Mouse (Mus musculus): Measurements from ENCODE around the gene Kpna3. TPM values are rescaled to one million over a fixed set of nuclear protein-coding genes. Genes with fewer than 3 reads are reported as not detected.
"Not testable (repeated sequence)": the region's sequence is repeated elsewhere in the genome, so short reads cannot be mapped to it uniquely, and the experiment has no call there.

Gene Kpna3
- total RNA-seq, 2 experiments from 2014 or later: 40.1 to 43.0 TPM

DNA sequence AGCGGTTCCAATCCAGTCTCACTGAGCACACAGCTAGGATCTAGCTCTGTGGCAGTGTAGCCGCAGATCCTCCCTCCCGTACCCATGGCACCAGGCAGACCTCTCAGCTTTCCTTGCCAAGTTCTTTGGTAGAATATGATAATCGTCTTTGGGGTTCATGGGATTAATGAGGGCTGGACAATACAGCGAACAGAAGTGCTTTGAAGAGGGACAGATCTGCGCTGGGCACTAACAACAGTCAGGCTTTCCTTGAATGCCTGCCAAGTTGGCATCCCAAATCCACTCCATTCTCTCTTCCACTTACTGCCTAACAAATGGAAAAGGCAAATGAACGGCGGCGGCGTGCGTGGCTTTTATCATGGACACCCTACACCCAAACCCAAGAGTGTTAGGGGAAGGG lies 109.1 kb downstream of the Kpna3 start:
- intact Hi-C loops (cut with DNase I): loop anchor here (5.0 to 10.0 kb wide), 2 partner anchors 107 to 1124 kb away; partner anchors contain the start of genes Gucy1b2 and Kpna3

DNA sequence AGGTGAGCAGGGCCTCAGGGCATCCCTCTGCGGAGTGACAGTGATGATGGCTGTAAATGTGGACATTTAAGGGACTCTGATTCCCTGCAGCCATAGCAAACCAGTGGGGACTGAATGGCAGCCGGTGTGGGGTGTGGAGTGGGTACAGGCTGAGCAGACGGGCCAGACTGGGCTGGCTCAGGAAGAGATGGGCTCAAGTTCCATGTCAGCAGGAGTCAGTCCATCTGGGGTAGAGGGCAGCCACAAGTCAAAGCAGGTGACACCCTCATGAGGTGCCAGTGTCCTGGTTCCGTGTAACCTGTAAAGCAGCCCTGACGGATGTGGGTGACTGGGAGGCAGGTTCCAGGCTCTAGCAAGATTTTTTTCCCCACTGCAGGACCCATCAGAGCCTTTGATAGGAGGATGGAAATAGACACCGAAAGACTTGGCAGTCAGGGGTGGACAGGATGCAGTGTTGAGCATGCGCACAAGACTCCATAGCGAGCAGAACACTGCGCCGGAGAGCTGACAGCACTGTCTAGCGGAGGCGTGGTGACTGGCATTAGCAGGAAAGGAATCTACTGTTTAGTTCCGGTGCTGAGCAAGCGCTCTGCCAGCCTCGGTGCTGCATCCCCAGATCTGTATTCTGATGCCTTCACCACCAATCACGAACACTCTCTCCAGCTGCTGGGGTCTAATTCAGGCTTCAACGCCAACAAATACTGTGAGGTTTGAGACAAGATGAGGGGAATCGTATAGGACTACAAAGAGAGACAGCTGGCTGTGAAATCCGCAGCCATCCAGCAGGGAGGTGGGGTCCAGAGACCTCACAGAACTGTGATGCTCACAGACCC lies 111.8 kb downstream of the Kpna3 start:
- intact Hi-C loops (cut with DNase I): no loop called here
- DNase-seq: peak; percentile 65 to 79

More for the DNA sequence above, 109.1 kb downstream of the Kpna3 start:
- peak; percentile 17 to 31 for DNase-seq

DNA sequence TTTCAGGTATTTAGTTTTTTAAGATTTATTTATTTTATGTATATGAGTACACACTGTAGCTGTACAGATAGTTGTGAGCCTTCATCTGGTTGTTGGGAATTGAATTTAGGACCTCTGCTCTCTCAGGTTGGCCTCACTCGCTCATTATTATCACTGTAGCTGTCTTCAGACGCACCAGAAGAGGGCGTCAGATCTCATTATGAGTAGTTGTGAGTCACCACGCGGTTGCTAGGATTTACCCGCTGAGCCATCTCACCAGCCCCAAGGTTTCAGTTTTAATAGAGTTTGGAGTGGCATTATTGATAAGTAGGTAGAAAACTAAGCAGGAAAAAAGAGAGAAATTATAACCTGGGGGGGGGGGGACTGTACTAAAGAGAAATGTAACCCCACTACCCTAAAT lies 112.7 kb downstream of the Kpna3 start:
- DNase-seq; intact Hi-C loops (cut with DNase I): not testable (repeated sequence)

DNA sequence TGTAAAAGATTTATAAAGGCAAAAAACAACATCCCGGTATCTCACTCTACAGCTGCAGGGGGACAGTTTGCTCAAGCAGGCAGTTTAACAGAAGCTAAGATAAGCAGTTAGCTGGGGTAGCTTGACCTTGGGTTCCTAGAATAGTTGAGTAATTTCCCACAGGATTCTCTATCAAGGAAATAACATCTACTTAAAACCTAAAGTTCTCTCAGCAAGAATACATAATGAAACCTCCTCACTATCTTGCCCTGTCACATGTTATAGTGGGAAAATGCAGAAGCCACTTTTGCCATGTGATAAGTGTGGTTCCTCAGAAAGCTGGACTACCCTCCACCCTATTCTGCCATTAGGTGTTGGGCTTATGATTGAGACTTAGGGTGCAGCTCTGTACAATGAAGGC lies 116.9 kb downstream of the Kpna3 start:
- intact Hi-C loops (cut with DNase I): no loop called here
- no peak for DNase-seq

DNA sequence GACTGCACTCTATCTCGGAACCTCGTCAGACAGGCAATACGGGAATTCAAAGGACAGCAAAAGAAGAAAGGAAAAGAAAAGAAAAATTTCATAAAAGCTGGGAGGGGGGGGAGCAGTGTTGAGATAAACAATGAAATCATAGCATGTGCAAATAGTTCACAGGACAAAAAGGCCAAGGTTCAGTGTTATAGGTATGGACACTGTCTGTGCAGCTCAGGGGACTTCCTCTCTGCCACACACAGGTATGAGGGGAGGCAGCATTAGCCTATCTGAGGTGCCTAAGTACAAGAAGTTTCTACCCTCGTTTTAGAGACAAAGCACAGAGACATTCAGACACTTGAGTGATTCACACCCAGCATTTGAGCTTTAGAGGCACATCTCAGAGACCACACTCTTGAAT lies 118.5 kb downstream of the Kpna3 start:
- intact Hi-C loops (cut with DNase I): no loop called here
- no peak for DNase-seq

DNA sequence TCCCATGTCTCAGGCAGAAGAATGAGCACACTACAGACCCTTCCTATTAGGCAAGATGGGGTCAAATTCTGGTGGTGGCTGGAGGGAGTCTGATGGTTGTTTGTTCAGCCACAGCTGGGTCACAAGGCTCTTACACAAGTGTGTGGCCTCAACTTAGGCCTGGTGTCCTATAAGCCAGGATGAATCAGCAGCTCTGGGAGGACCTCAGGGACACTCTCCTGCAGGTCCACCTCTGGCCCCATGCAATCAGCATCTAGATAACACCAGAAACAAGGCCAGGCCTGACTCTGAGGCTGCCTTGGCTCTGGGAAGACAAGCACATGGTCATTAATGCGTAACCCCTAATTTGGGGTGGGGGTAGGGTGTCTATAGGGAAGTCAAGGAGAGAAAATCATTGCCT lies 118.9 kb downstream of the Kpna3 start:
- intact Hi-C loops (cut with DNase I): no loop called here
- no peak for DNase-seq

DNA sequence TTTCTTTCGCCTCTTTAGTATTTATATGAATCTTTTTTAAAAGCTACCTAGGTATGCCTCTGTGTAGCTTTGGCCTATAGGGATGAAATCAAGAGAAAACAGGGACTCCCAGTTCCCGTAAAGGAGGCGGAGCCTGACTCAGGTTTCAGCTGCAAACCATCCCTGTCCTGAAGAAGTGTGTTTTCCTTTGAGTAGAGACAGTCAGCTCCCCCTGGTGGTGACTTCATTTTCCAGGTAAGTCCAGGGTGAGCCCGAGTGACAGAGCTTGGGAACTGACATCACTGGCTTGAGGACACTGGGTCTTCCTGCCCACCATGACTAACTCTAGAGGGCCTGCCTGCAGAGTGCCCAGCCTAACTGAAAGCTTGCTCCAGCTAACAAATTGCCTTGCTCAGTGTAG lies 122.8 kb downstream of the Kpna3 start:
- intact Hi-C loops (cut with DNase I): no loop called here
- DNase-seq: peak; percentile 33 to 56

Other genes starting within 250 kb of the Kpna3 start
- gene Sgcg, start 181.4 kb downstream of the Kpna3 start, total RNA-seq (2021): 100 to 1,000 TPM; 199 to 202 TPM
- under 1 TPM; 0.83 to 0.96 TPM for gene Arl11, start 130.1 kb downstream of the Kpna3 start, total RNA-seq (2021)
- gene Ebpl, start 79.4 kb downstream of the Kpna3 start, total RNA-seq (2021): 1 to 10 TPM; 1.1 to 1.2 TPM
- gene Spryd7, start 117.0 kb upstream of the Kpna3 start, total RNA-seq (2021): 10 to 100 TPM; 51.3 to 55.6 TPM
- 1 to 10 TPM; 7.2 to 7.4 TPM for gene Trim13, start 158.4 kb upstream of the Kpna3 start, total RNA-seq (2021)
- under 1 TPM in 1 of 2 experiments, not detected in 1; 0.62 TPM for gene Kcnrg, start 167.6 kb upstream of the Kpna3 start, total RNA-seq (2021)